Mouse (Mus musculus) embryo, embryonic 11 days (tissue): ENCODE results near the gene Supt5.

Experiments used
- DNase-seq: peaks from one replicate; pipeline ENCODE4 v3.0.0-alpha.2; 2015

Gene Supt5

GRCm38 (mm10) chr7:28350155-28350883 is 11.8 kb upstream of the Supt5 start, which contains the start of gene Rps16:
TSS of gene Rps16 (plus strand) at chr7:28350652.
- peak; percentile 99 for DNase-seq

- peak; percentile 52 for DNase-seq
Observed at GRCm38 (mm10) chr7:28348601-28349000, 10.1 kb upstream of the Supt5 start.

GRCm38 (mm10) chr7:28347746-28348145 is 9.2 kb upstream of the Supt5 start:
- DNase-seq: no peak

- DNase-seq: peak; percentile 72
Observed at GRCm38 (mm10) chr7:28344637-28345036, 6.1 kb upstream of the Supt5 start.

- no peak for DNase-seq
Observed at GRCm38 (mm10) chr7:28341381-28341780, 2.8 kb upstream of the Supt5 start.

- DNase-seq: peak; percentile 67
Observed at GRCm38 (mm10) chr7:28339213-28339917, 819 bp upstream of the Supt5 start.

GRCm38 (mm10) chr7:28335471-28335870 is 3.1 kb downstream of the Supt5 start:
- no peak for DNase-seq

GRCm38 (mm10) chr7:28334534-28334933 is 4.0 kb downstream of the Supt5 start:
- no peak for DNase-seq

- no peak for DNase-seq
Observed at GRCm38 (mm10) chr7:28328260-28328659, 10.3 kb downstream of the Supt5 start.

- DNase-seq: no peak
Observed at GRCm38 (mm10) chr7:28326457-28326856, 12.1 kb downstream of the Supt5 start.

GRCm38 (mm10) chr7:28325293-28325692 is 13.3 kb downstream of the Supt5 start:
- no peak for DNase-seq

GRCm38 (mm10) chr7:28321974-28322720 is 16.4 kb downstream of the Supt5 start:
- DNase-seq: no peak

- no peak for DNase-seq
Observed at GRCm38 (mm10) chr7:28318714-28319113, 19.8 kb downstream of the Supt5 start.

GRCm38 (mm10) chr7:28318036-28318435 is 20.5 kb downstream of the Supt5 start:
- DNase-seq: no peak

- peak; percentile 98 for DNase-seq
Observed at GRCm38 (mm10) chr7:28311926-28312543, 26.5 kb downstream of the Supt5 start, which contains the start of gene Timm50. TSS of gene Timm50 (minus strand) at chr7:28312072.

- no peak for DNase-seq
Observed at GRCm38 (mm10) chr7:28311151-28311925, 27.2 kb downstream of the Supt5 start.

- peak; percentile 43 for DNase-seq
Observed at GRCm38 (mm10) chr7:28309737-28310136, 28.8 kb downstream of the Supt5 start.

GRCm38 (mm10) chr7:28306216-28306615 is 32.3 kb downstream of the Supt5 start:
- DNase-seq: no peak

- no peak for DNase-seq
Observed at GRCm38 (mm10) chr7:28305641-28306040, 32.9 kb downstream of the Supt5 start.

GRCm38 (mm10) chr7:28301616-28302433 is 36.7 kb downstream of the Supt5 start, which contains the start of gene Dll3:
TSS of gene Dll3 (minus strand) at chr7:28302238.
- peak; percentile 85 for DNase-seq
